ENCODE assay signal across 8 mouse cellular contexts in the genomic region with DNA sequence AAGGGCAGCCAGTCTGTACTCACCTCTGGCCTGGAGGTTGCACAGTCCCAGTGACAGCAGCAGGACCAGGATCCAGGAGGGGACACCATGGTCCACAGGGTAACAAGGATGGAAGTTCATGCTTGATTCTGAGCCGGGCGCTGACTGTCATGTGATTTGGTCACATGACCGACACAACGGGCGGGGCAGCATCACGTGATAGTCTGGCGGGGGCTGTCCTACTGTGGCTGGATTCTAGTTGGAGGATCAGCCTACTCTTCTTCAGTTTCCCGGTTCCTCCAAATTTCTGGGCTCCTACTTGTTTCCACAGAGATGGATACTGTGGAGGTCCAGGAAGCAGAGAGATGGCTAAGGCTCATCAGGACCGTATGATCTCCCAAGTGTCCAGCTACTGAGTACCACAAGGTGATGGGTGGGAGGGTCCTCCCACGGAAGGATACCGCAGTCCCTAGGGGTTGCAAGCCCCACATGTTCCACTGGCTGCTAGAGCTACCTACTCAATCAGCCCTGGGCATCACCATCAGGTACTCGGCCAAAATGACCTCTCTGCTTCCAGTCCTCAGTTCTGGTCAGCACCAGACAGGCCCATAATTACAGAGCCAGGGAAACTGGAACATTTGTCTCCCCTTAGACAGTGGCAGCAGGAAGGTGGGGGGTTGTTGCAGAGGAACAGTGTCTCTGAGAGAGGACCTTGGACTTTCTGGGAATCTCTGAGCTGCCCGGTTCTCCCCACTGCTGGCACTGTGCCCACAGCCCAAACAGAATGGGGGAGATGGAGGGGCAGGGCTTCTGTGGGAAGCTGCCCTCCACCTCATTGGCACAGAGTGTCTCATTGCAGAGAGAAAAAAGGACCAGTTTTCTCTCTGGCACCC. TPM values are rescaled to one million over a fixed set of nuclear protein-coding genes. Genes with fewer than 3 reads are reported as not detected.
DNase-seq lines count a peak whose midpoint lies in the region; ATAC-seq and TF ChIP-seq lines count a peak whose summit lies in the region.

Dpp7 (minus strand) TSS at position 152 of the 872 bp plus-strand sequence.

- H3K36me3 ChIP-seq in CH12.LX (replicated peaks in 1 of 2; ENCODE audit: control insufficient read depth in 1 of 2, insufficient read depth in 1 of 2, low read length in 1 of 2) (peaks cover 32 to 62% of the 10 kb centered on the region in 2 experiments), myocyte (ENCODE audit: control insufficient read depth, insufficient read depth) (peaks cover 8% of the 10 kb centered on the region)
- peaks cover 28% of the 10 kb centered on the region for H3K36me3 ChIP-seq in heart, embryonic 13.5 days
- H3K36me3 ChIP-seq in liver, embryonic 11.5 days (ENCODE audit: control insufficient read depth, insufficient read depth, low read length), result no peaks in the 10 kb centered on the region; the same call in 1 of the 2 replicates

- peak; percentile 90 for DNase-seq in CH12.LX (ENCODE audit: extremely low read depth)
- peak; percentile 76 for DNase-seq in c-Kit-negative CD71-positive TER-119-positive erythroid progenitor cells, embryonic 14.5 days (ENCODE audit: low read depth, low spot score)
- peak; percentile 71 for DNase-seq in fibroblast of lung, adult 2 months (ENCODE audit: low read depth)
- peak; percentile 89 for DNase-seq in kidney, postnatal 10 days
- DNase-seq in liver, embryonic 11.5 days (ENCODE audit: low spot score), result peak; percentile 90
- DNase-seq in spleen, postnatal 4 days (ENCODE audit: low spot score in 2 of 2), result peak; percentile 79 to 87

- H3ac ChIP-seq in myocyte (ENCODE audit: control insufficient read depth, insufficient read length), result peak within 1 kb of the TSS; percentile 30

- no peaks in the 10 kb centered on the region for H3K27me3 ChIP-seq in CH12.LX (replicated peaks)
- no peaks in the 10 kb centered on the region for H3K27me3 ChIP-seq in heart, embryonic 13.5 days (replicated peaks)
- no peaks in the 10 kb centered on the region for H3K27me3 ChIP-seq in liver, embryonic 11.5 days (replicated peaks; ENCODE audit: control insufficient read depth, insufficient read depth, low read length)
- no peaks in the 10 kb centered on the region for H3K27me3 ChIP-seq in myocyte (ENCODE audit: control insufficient read depth, insufficient read depth, insufficient read length)

- H3K9ac ChIP-seq in CH12.LX (ENCODE audit: insufficient read depth, low read depth), result peak within 1 kb of the TSS; percentile 46
- peak within 1 kb of the TSS; percentile 75 for H3K9ac ChIP-seq in heart, embryonic 13.5 days
- H3K9ac ChIP-seq in liver, embryonic 11.5 days (ENCODE audit: low read depth, low read length), result peak within 1 kb of the TSS; percentile 67

- dilution Hi-C loops in CH12.LX (cut with MboI; ENCODE audit: extremely low pct_ligation_motif_present, extremely low pct_unique_long_range_greater_than_20kb, low sequenced_read_pairs), result no loop called here

- peak; percentile 39; the same call in 1 of the 2 replicates for TF ChIP-seq EP300 in CH12.LX (IDR thresholded peaks at IDR 0.05; ENCODE audit: low read length)

- no peak; the same call in 1 of the 2 replicates for TF ChIP-seq POLR2A in CH12.LX (IDR thresholded peaks at IDR 0.05; ENCODE audit: low read depth, low read length)
- peak; percentile 62 for TF ChIP-seq POLR2A in myocyte (IDR thresholded peaks at IDR 0.05; ENCODE audit: insufficient read length, low read depth)

- peak within 1 kb of the TSS; percentile 67 to 91 (median 81) for H3K4me3 ChIP-seq in CH12.LX (replicated peaks in 1 of 3; ENCODE audit: low read depth in 2 of 3, low read length in 2 of 3, poor library complexity in 1 of 3)
- peak within 1 kb of the TSS; percentile 56 for H3K4me3 ChIP-seq in heart, embryonic 13.5 days
- H3K4me3 ChIP-seq in liver, embryonic 11.5 days (ENCODE audit: low read depth, low read length), result peak within 1 kb of the TSS; percentile 68
- H3K4me3 ChIP-seq in myocyte, result peak within 1 kb of the TSS; percentile 43

- TF ChIP-seq CTCF in CH12.LX (conservative IDR thresholded peaks at IDR 0.05 in 1 of 2, IDR thresholded peaks at IDR 0.05 in 1 of 2; ENCODE audit: low read depth in 2 of 2, low read length in 2 of 2), result no peak

- peaks cover 9 to 30% of the 10 kb centered on the region in 2 experiments for H3K4me1 ChIP-seq in CH12.LX (ENCODE audit: control insufficient read depth in 1 of 2, insufficient read depth in 2 of 2)
- H3K4me1 ChIP-seq in heart, embryonic 13.5 days, result peaks cover 20% of the 10 kb centered on the region
- peaks cover 11% of the 10 kb centered on the region for H3K4me1 ChIP-seq in liver, embryonic 11.5 days (replicated peaks; ENCODE audit: control insufficient read depth, insufficient read depth, low read length)

- in situ Hi-C loops in CH12.LX (cut with MboI; ENCODE audit: low pct_ligation_motif_present, low pct_unique_long_range_greater_than_20kb, low sequenced_read_pairs), result no loop called here

- WGBS in heart, embryonic 13.5 days, result 6% methylated on average over 13 of the region's 13 CpGs
- WGBS in liver, embryonic 11.5 days, result 6% methylated on average over 13 of the region's 13 CpGs

- H3K79me2 ChIP-seq in CH12.LX (replicated peaks; ENCODE audit: control insufficient read depth, extremely low read depth, insufficient read depth, poor library complexity, severe bottlenecking), result no peaks in the 10 kb centered on the region
- no peaks in the 10 kb centered on the region for H3K79me2 ChIP-seq in myocyte (ENCODE audit: control insufficient read depth, insufficient read depth)

- ATAC-seq in heart, embryonic 13.5 days (ENCODE audit: extremely low read depth, insufficient number of reproducible peaks, low FRiP score, low TSS enrichment), result peak; percentile 64
- ATAC-seq in liver, embryonic 11.5 days (replicated peaks; ENCODE audit: low FRiP score), result peak; percentile 80

- no peaks in the 10 kb centered on the region for H3K9me3 ChIP-seq in CH12.LX (replicated peaks; ENCODE audit: low read length)
- no peaks in the 10 kb centered on the region for H3K9me3 ChIP-seq in heart, embryonic 13.5 days
- H3K9me3 ChIP-seq in liver, embryonic 11.5 days (ENCODE audit: control insufficient read depth, low read length), result no peaks in the 10 kb centered on the region

- no peak for TF ChIP-seq RAD21 in CH12.LX (IDR thresholded peaks at IDR 0.05; ENCODE audit: low read depth, low read length)

- H3K4me2 ChIP-seq in CH12.LX (ENCODE audit: insufficient read depth, low read depth, poor library complexity, severe bottlenecking), result peak within 1 kb of the TSS; percentile 84
- peak within 1 kb of the TSS; percentile 88 for H3K4me2 ChIP-seq in heart, embryonic 13.5 days
- peak within 1 kb of the TSS; percentile 95 for H3K4me2 ChIP-seq in liver, embryonic 11.5 days
- H3K4me2 ChIP-seq in myocyte (ENCODE audit: low read depth), result peak within 1 kb of the TSS; percentile 84

- H3K27ac ChIP-seq in CH12.LX (ENCODE audit: insufficient read depth, low read depth), result no peak within 1 kb of the TSS
- peak within 1 kb of the TSS; percentile 9; the same call in 1 of the 2 replicates for H3K27ac ChIP-seq in heart, embryonic 13.5 days (replicated peaks)
- no peak within 1 kb of the TSS for H3K27ac ChIP-seq in liver, embryonic 11.5 days (ENCODE audit: low read depth, low read length)

TF ChIP-seq in CH12.LX, 34 proteins besides CTCF, POLR2A, EP300 and RAD21 (continues in another document):
- TF ChIP-seq BHLHE40 (IDR thresholded peaks at IDR 0.05; ENCODE audit: low read depth, low read length) (peak; percentile 95), ETS1 (conservative IDR thresholded peaks at IDR 0.05; ENCODE audit: low read depth, low read length) (no peak), E2F4 (IDR thresholded peaks at IDR 0.05; ENCODE audit: insufficient replicate concordance, low read depth, low read length) (no peak), SMC3 (IDR thresholded peaks at IDR 0.05; ENCODE audit: low read depth, low read length) (no peak), KAT2A (IDR thresholded peaks at IDR 0.05; ENCODE audit: insufficient replicate concordance, low read length) (0 out of 2 replicates have a peak, but pooled peaks have one; percentile 37), ELF1 (IDR thresholded peaks at IDR 0.05; ENCODE audit: low read depth, low read length) (no peak; the same call in 1 of the 2 replicates), MXI1 (IDR thresholded peaks at IDR 0.05; ENCODE audit: low read depth, low read length) (peak; percentile 91), TCF12 (IDR thresholded peaks at IDR 0.05; ENCODE audit: low read depth, low read length) (0 out of 2 replicates have a peak, but pooled peaks have one; percentile 3), ZKSCAN1 (IDR thresholded peaks at IDR 0.05; ENCODE audit: borderline replicate concordance, low read depth, low read length) (peak; percentile 4; the same call in 1 of the 2 replicates), CHD1 (IDR thresholded peaks at IDR 0.05; ENCODE audit: low read depth, low read length) (no peak), TBP (conservative IDR thresholded peaks at IDR 0.05; ENCODE audit: low read depth, low read length) (0 out of 2 replicates have a peak, but pooled peaks have one; percentile 13)

TF ChIP-seq in myocyte, 11 proteins besides CTCF, POLR2A, EP300 and RAD21:
- peak; percentile 9 for TF ChIP-seq SRF (IDR thresholded peaks at IDR 0.05; ENCODE audit: control insufficient read depth, insufficient read length, low read depth)
- TF ChIP-seq MYOG (IDR thresholded peaks at IDR 0.05; ENCODE audit: control insufficient read depth in 1 of 3, insufficient read depth in 1 of 3, insufficient read length in 2 of 3, low read depth in 2 of 3), result no peak
- peak; percentile 21 for TF ChIP-seq MAX (IDR thresholded peaks at IDR 0.05; ENCODE audit: low read depth)
- no peak for TF ChIP-seq REST (IDR thresholded peaks at IDR 0.05; ENCODE audit: insufficient read depth, insufficient read length)
- TF ChIP-seq E2F4 (IDR thresholded peaks at IDR 0.05; ENCODE audit: insufficient read depth), result peak; percentile 2
- TF ChIP-seq TCF12 (IDR thresholded peaks at IDR 0.05; ENCODE audit: insufficient read depth, poor library complexity, severe bottlenecking), result no peak
- no peak for TF ChIP-seq CEBPB (IDR thresholded peaks at IDR 0.05; ENCODE audit: insufficient read depth, poor library complexity, severe bottlenecking)
- TF ChIP-seq MYOD1 (IDR thresholded peaks at IDR 0.05; ENCODE audit: control insufficient read depth in 1 of 3, insufficient read length in 2 of 3, low read depth in 2 of 3), result no peak
- peak; percentile 21 for TF ChIP-seq POLR2AphosphoS2 (IDR thresholded peaks at IDR 0.05; ENCODE audit: insufficient read length, low read depth)
- TF ChIP-seq TCF3 (IDR thresholded peaks at IDR 0.05; ENCODE audit: insufficient read length, low read depth), result no peak
- peak; percentile 100 for TF ChIP-seq USF1 (IDR thresholded peaks at IDR 0.05; ENCODE audit: low read depth)
TF ChIP-seq in myocyte: peak in this region for 5.

RNA-seq across cellular contexts. Expression of gene Dpp7, which starts in this region (rescaled TPM):
- total RNA-seq in CH12.LX (2012; rRNA removed) (21.0 and 36.0 TPM in 2 replicates), CH12.LX (2014; rRNA removed) (16.2 and 19.4 TPM in 2 replicates)
- polyA plus RNA-seq in CH12.LX (2012; ENCODE audit: insufficient read length, low read depth) (20.9 and 22.7 TPM in 2 replicates), myocyte (2012; fragmentation: generic; extraction: Trizol) (43.0 TPM)
- polyA plus RNA-seq in heart, embryonic 13.5 days (2015; fragmentation: Nextera tagmentation; extraction: Ambion mirVana), result 13.6 and 14.4 TPM in 2 replicates
- polyA plus RNA-seq in liver, embryonic 11.5 days (2014; fragmentation: Nextera tagmentation; extraction: Ambion mirVana), result 17.4 and 18.3 TPM in 2 replicates
